Mouse (Mus musculus) gastrocnemius, adult 18-20 months (tissue): ENCODE measurements at regions not wholly inside any gene's neighbourhood (a gene's known extent, or its start where the extent isn't known, plus 50 kb on each side); places are given as distances from the start of the nearest gene placed in this dataset.

Source experiments
- DNase-seq: peaks from one replicate; pipeline ENCODE4 v3.0.0; 2021; ENCODE audit warnings: low spot score

- DNase-seq: no peak
These were observed 88.8 kb downstream of the Bms1 start for GRCm38 (mm10) chr6:118330496-118330895.

DNA sequence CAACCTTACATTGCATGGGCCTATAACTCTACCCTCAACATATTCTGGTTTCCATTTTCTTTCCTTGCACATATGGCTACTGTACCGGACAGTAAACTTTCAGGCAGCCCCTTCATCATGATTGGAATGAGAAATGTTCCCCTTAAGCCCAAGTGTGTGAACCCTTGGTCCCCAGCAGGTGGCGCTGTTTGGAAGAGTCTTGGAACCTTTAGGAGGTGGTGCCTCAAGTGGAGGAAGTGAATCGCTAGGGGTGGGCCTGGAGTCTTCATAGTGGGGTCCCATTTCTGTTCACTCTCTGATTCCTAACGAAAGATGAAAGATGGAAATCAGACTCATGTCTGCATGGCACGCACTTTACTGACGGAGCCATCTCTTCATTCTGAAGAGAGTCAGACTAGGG, 91.8 kb downstream of the Bms1 start:
- no peak for DNase-seq

DNA sequence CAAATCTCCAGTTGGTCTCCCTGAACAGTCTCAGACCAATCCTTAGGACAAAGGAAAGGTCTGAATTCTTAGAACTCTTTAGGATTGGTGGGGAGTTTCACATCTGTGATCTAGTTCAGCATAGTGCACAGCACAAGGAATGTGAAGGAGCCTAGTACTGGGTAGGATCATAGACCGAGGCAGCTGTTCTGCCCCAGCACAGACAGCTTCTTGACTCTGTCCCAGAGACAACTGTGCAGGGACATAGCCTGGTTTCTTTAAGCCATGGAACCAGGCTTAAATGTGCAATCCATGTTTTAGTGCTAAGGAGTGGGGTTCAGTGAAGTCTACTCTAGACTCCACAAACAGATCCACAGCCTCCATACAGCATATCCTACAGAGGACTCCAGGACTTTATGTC, 93.6 kb downstream of the Bms1 start:
- DNase-seq: no peak

DNA sequence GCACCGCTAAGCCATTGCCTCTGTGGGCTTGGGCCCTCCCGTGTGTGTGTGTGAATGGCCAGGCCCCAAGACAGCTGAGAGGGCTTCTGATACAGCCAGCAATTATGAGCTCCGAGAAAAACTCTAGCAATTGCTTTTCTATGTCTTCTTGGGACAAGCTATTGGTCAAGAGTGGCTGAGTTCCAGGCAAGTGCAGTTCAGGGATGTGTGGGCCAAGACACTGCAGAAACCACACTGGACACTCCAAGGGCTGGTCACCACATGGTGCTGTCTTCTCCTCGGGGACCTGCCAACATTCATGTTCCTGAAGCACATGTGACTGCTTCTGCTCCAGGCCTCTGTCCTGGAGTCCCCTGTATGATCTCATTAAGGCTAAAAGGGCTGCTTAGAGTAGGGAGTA, 94.7 kb downstream of the Bms1 start:
- peak; percentile 78 for DNase-seq

DNA sequence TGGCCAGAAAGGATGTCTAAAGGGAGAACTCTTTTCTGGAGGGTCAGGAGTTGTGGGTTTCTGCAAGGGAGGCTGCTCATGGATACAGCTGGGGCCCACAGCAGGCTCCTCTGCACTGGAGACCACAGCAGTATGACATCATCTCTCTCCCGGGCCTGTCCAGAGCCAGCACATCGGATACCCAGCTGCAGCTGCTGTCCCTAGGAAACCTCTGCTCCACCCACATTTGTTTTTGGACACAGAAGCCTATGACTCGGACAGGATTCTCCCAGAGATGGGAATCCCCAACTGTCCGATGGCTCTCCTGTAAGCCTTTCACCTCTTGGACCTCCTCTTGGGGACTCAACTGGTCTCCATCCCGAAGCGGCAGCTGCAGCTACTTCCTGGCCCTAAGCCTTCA, 96.2 kb downstream of the Bms1 start:
- DNase-seq: peak; percentile 63

DNA sequence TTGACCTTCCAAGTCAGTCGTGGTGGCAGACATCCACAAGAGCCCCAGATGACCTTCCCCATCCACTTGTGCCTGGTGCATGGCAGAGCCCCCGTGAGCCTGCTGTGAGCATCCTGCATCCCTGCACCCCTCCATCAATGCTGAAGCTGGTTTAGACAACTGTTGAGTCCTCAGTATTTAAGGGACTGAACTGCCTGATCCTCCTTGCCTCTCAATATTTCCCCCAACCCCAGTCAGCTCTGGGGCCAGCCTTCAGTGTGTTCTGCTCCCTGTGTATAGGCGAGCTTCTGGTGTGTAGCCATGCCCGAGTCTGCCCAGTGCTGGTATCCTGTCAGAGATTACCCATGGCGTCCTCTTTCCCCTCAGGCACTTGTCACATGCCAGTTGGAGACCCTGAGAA, 96.6 kb downstream of the Bms1 start:
- DNase-seq: no peak

GRCm38 (mm10) chr6:118322061-118322460, 97.2 kb downstream of the Bms1 start:
- no peak for DNase-seq

DNA sequence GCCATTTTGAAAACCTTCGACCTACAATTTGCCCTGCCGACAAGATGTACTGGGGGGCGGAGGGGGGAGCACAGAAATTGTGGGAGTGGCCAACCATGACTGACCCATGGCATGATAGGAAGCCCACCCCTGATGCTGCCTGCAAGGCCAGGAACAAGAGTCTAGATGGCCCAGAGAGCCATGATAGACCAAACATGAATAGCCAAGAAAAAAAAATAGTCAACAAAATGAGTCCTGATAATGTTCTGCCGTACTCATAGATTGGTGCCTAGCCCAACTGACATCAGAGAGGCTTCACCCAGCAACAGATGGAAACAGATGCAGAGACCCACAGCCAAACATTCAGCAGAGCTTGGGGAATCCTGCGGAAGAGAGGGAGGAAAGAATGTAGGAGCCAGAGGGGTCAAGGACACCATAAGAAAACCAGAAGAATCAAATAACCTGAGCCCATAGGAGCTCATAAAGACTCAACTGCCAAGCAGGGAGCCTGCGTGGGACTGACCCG, 99.2 kb downstream of the Bms1 start:
- no peak for DNase-seq

DNA sequence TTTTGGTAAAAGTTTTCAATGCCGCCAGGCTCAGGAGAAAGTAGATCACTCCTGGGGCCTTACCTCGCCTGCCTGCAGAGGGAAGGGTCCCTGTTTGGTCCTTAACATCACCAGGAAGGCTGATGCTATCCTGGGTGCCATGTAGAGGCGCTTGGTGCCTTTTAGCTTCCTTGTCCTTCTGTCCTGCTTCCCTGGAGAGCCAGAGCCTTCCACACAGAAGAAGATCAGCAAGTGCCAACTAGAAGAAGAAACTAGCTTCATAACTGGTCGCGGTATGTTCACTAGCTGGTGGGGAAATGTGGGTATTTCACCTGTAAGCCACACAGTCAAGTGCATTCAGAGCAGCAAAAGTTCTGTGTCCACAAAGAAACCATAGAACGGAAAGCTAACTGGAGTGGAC, 103.4 kb downstream of the Bms1 start:
- no peak for DNase-seq

DNA sequence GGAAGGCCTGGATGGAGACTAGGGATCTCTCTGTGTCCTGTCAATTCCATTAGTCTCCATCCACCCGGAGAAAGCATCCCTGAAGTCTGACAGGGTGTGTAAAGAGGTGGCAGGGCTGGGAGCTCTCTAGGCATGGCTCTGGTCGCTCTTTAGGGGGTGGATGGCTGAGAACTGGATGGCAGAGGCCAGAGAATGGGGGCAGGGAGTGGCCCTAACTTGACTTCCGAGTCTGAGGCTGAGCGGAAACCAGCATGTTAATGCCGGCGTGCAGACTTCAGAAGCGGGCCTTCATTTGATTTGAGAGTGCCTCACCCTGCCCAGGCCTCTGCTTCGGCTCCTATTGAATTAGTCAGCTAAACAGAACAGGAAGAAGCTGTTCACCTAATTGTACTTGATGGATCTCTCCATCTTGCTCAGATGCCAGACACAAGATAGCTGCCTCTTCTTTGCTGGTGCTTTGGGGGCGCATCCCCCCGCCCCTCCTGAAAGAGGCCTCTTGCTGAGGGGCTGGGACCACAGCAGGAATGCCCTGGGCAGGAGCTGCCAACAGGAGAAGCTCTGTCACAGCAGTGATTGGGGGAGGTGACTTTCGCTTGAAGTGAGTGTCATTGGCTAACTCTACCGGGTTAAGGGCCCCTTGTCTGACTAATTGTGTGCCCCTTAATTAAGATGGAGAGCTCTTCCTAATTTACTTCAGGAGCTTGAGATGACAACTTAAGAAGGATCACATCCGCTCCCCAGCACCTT, 104.2 kb downstream of the Bms1 start:
- DNase-seq: no peak

DNA sequence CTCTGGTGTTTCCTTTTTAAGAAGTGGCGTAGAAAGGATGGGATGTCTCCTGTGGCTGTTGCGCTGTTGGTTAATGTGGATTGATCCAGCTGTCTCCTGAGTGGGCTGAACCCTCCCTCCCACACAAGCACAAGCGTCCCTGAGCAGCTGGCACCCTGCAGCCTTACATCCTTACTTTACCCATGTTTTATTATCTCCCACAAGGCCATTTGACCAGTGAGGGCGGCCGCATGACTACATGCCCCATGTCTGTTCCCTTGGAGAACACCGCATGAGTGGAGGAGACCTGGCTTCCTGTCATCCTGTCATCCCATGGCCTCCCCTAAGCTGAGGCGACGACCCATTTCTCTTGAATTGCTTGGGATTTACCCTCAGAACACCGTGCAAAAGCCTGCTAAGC, 108.2 kb downstream of the Bms1 start:
- DNase-seq: no peak

GRCm38 (mm10) chr6:118309923-118310322, 109.4 kb downstream of the Bms1 start:
- DNase-seq: no peak

DNA sequence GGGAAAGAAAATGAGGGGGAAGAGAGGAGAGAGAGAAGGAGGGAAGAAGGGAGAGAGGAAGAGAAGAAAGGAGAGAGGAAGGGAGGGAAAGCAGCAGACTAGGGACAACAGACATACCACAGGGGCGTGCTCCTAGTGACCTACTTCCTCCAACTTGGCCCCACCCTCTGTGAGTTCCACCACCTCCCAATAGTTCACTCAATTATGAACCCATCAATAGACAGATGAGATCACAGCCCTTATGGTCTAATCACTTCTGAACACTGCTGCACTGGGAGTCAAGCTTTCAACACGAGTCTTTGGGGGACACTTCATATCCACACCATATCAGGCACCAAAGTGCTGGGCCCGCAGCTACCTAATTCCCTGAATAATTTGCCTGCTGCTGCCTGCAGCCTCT, 110.7 kb downstream of the Bms1 start:
- no peak for DNase-seq

DNA sequence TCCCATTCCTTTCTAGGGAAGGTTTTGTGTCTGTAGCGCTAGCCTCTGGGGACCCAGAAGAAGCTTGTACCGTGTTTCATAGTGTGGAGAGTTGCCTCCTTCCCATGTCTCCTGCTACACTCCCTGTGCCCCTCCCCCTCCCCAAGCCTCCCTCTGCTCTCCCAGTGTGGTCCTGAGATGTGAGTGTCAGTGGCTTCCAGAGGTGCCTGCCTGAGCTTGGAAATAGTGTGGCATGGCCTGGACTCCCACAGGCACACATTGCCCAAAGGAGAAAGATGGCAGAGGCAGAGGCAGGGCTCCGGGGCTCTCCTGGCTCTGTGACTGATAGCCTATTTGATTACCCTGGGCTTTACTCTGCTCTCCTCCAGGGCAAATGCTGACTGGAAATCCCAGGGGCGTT, 110.0 kb upstream of the Ret start:
- DNase-seq: no peak

DNA sequence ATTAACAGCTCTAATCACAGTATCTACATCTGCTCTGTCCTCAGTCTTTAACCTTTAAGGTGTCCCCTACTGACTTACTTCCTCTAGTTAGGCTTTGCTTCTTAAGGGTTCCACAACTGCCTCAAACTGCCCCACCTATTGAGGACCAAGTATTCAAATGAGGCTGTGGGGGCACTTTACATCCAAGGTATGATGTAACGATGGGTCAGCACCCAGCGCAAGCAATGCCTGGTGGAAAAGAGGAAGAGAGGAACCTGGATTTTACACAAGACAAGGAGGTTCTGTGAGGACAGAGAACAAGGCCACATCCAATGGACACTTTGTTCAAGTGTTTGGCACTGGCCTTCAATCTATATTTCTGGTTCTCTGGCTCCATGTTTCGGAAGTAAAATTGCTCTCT, 107.7 kb upstream of the Ret start:
- DNase-seq: no peak

DNA sequence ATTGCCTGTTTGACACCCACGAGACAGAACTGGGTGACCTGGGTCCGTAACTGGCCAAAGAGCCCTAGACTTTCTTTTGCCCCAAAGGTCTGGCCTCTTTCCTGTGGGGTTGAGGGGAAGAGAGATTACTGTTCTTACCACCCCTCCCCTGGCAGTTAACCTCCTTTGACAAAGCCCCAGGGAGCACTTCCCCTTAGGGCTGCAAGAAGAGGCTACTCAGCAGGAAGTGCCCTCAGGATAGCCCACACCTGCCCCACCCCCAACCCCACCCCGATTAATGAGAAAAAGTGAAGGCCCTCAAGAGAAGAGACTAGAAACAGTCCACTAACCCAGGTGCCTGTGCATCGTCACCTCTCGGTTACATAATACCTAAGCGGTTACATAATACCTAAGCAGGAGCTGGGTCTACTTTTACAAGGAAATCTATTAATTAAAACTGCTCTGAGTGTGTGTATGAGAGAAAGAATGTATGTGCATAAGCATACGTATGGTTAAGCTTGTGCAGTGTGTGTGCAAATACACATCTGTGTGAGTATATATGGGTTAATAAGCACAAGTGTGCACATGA, 105.3 kb upstream of the Ret start:
- no peak for DNase-seq

GRCm38 (mm10) chr6:118301880-118302782, 104.6 kb upstream of the Ret start:
- no peak for DNase-seq

GRCm38 (mm10) chr6:118300781-118301180, 103.3 kb upstream of the Ret start:
- no peak for DNase-seq

- DNase-seq: no peak
These were observed 100.1 kb upstream of the Ret start for GRCm38 (mm10) chr6:118297576-118297975.

DNA sequence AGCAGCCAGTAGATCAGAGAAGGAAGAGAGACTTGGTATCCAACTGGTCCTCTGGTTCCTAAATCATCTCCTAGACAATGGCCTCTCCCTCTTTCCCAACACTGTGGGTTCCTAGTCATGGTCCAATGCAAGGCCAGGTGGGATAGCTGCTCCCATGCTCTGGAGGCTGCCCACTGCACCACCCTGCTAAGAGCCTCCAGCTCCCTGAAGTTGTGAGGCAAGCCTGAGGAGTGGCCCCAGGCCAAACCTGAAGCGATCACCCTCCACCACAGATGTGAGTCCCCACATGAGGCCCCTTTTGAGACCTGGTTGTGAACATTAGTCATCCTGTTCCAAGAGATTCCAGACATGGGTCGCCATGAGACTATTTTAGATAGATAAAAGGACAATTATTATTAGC, 96.5 kb upstream of the Ret start:
- DNase-seq: no peak

DNA sequence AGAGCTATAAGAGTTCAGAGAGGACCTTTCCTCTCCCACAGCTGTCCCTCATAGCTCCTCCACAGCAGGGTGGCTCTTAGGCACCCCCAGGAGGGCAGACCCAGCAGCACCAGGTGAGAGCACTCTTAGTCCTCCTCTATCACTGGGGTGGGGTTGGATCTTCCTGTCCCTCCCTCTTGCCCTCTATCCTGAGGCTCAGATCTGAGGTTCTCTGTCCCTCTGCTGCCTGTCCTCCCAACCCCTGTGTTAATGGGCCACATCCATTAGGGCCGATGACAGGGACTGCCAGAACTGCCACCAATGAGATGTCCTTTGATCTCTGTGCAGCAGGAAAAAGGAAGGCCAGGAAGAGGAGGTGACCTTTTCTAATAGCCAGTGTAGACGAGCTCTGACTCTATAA, 95.4 kb upstream of the Ret start:
- DNase-seq: no peak

- DNase-seq: peak; percentile 11
These were observed 94.8 kb upstream of the Ret start for GRCm38 (mm10) chr6:118292272-118292671.
